Mouse (Mus musculus): ENCODE data around the gene Ankrd23.

- no peak for TF ChIP-seq CTCF (IDR thresholded peaks at IDR 0.05; ENCODE audit: borderline replicate concordance, insufficient read depth, low read depth, low read length)
- no peak for TF ChIP-seq POLR2A (IDR thresholded peaks at IDR 0.05; ENCODE audit: borderline replicate concordance, insufficient read depth, low read length)
These were observed 47.0 kb downstream of the Ankrd23 start for GRCm38 (mm10) chr1:36489661-36490060.
